Mouse (Mus musculus) megakaryocyte, adult 5-6 weeks (primary cell): ENCODE data around the gene Lman2l. TPM values are rescaled to one million over a fixed set of nuclear protein-coding genes. Genes with fewer than 3 reads are reported as not detected.

Experiments used
- total RNA-seq, 2 experiments: library from RNA; stranded (forward) in 1 of 2; stranded (reverse) in 1 of 2; fragments of 153-499, 151-499 nt in 1 of 2; fragments of 221-1000, 200-1000 nt in 1 of 2; gene quantifications; 2 replicates each; pipeline versions ENCODE4 v1.2.3 to v1.2.4; 2015 to 2017

Gene Lman2l
- total RNA-seq, 2 experiments from 2014 or later = 15.8 to 23.9 TPM

Other genes with a start within 250 kb of the Lman2l start
- 77.5 and 77.7 TPM in 2 replicates for gene Uggt1, start 200.6 kb downstream of the Lman2l start, total RNA-seq (2015)
- 120 and 125 TPM in 2 replicates for gene Uggt1, start 200.6 kb downstream of the Lman2l start, total RNA-seq (2017)
- gene Neurl3, start 170.6 kb downstream of the Lman2l start, total RNA-seq (2015) = 54.2 and 57.5 TPM in 2 replicates
- 66.0 and 68.3 TPM in 2 replicates for gene Neurl3, start 170.6 kb downstream of the Lman2l start, total RNA-seq (2017)
- gene Arid5a, start 137.5 kb downstream of the Lman2l start, total RNA-seq (2015) = 14.1 and 14.6 TPM in 2 replicates
- gene Arid5a, start 137.5 kb downstream of the Lman2l start, total RNA-seq (2017) = 27.0 and 31.9 TPM in 2 replicates
- 12.6 and 13.9 TPM in 2 replicates for gene Kansl3, start 76.1 kb downstream of the Lman2l start, total RNA-seq (2015)
- 28.2 and 31.5 TPM in 2 replicates for gene Kansl3, start 76.1 kb downstream of the Lman2l start, total RNA-seq (2017)
- not detected in 2 replicates for gene Fer1l5, start 73.0 kb downstream of the Lman2l start, total RNA-seq (2015)
- gene Fer1l5, start 73.0 kb downstream of the Lman2l start, total RNA-seq (2017) = 0.37 TPM in 1 of 2 replicates, not detected in the other
- 17.8 and 22.7 TPM in 2 replicates for gene Cnnm4, start 26.3 kb upstream of the Lman2l start, total RNA-seq (2015)
- 15.2 and 16.3 TPM in 2 replicates for gene Cnnm4, start 26.3 kb upstream of the Lman2l start, total RNA-seq (2017)
- 14.4 and 15.1 TPM in 2 replicates for gene Cnnm3, start 66.6 kb upstream of the Lman2l start, total RNA-seq (2015)
- gene Cnnm3, start 66.6 kb upstream of the Lman2l start, total RNA-seq (2017) = 6.8 and 11.1 TPM in 2 replicates
- 2.3 and 2.4 TPM in 2 replicates for gene Ankrd23, start 91.6 kb upstream of the Lman2l start, total RNA-seq (2015)
- gene Ankrd23, start 91.6 kb upstream of the Lman2l start, total RNA-seq (2017) = 2.2 and 9.8 TPM in 2 replicates
- gene Gm42417, start 94.2 kb upstream of the Lman2l start, total RNA-seq (2015) = not detected in 2 replicates
- gene Gm42417, start 94.2 kb upstream of the Lman2l start, total RNA-seq (2017) = not detected in 2 replicates
- gene Ankrd39, start 102.2 kb upstream of the Lman2l start, total RNA-seq (2015) = 3.6 and 4.9 TPM in 2 replicates
- 2.2 and 2.9 TPM in 2 replicates for gene Ankrd39, start 102.2 kb upstream of the Lman2l start, total RNA-seq (2017)
- gene Sema4c, start 113.1 kb upstream of the Lman2l start, total RNA-seq (2015) = 1.5 and 2.1 TPM in 2 replicates
- 1.8 and 3.6 TPM in 2 replicates for gene Sema4c, start 113.1 kb upstream of the Lman2l start, total RNA-seq (2017)
- 0.62 TPM in 1 of 2 replicates, not detected in the other for gene Fam178b, start 237.9 kb upstream of the Lman2l start, total RNA-seq (2015)
- gene Fam178b, start 237.9 kb upstream of the Lman2l start, total RNA-seq (2017) = not detected in 2 replicates
- 370 and 491 TPM in 2 replicates for gene Cox5b, start 246.2 kb upstream of the Lman2l start, total RNA-seq (2015)
- gene Cox5b, start 246.2 kb upstream of the Lman2l start, total RNA-seq (2017) = 820 and 835 TPM in 2 replicates